Comparison of ENCODE assay signal across 27 mouse cellular contexts in the genomic region with DNA sequence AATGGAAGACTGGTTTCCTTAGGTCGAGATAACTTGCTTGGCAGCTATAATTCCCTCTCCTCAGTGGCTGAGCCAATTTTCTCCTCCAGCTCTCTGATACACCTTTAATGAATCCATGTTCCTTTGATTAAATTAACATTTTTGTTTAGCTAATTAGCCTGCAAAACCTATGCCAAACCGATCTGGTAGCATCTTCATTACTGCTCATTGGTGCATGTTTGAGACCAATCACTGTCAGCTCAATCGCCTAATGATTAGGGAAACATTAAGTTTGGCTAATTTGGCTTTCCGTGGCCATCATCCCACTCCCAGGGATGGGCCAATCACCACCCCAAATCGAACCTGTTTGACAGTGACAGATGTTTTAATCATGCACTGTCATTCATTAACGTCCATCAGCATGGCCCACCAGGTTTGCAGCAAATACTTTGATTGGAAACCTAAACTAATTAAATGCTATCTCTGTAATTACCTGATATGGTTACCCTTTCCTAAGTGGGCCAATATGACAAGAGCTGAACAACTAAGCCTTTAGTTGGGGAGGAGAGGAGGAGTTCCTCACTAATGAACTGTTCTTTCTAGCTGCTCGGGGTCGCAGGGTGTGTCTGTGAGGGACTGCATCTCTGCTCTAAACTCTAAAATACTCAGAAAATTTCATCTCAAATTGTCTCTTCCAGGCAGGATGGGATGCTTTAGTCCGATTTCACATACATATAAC.
DNase-seq lines count a peak whose midpoint lies in the region; ATAC-seq lines count a peak whose summit lies in the region.
"Had no signal": no experiment of that assay in that cellular context is flagged by ENCODE, and none has a peak within 500 bp of the region (broad histone marks: within the 10 kb centered on the region; RNA-seq: fewer than 3 reads in every experiment).

No protein-coding gene starts in this region.

- H3K36me3 ChIP-seq in midbrain, embryonic 11.5 days (ENCODE audit: control insufficient read depth, insufficient read depth, low read length): no peaks in the 10 kb centered on the region
- no peaks in the 10 kb centered on the region for H3K36me3 ChIP-seq in midbrain, embryonic 16.5 days (ENCODE audit: control insufficient read depth, insufficient read depth, low read length)
- no peaks in the 10 kb centered on the region for H3K36me3 ChIP-seq in forebrain, embryonic 15.5 days
- H3K36me3 ChIP-seq in hindbrain, embryonic 16.5 days (ENCODE audit: control insufficient read depth, insufficient read depth, low read length): no peaks in the 10 kb centered on the region
- H3K36me3 ChIP-seq: heart, embryonic 12.5 days; limb, embryonic 13.5 days; lung, embryonic 15.5 days; neural tube, embryonic 12.5 days; stomach, embryonic 15.5 days had no signal

- H3K27ac ChIP-seq in midbrain, embryonic 11.5 days (ENCODE audit: low read depth, low read length): no peak overlapping the region
- no peak overlapping the region for H3K27ac ChIP-seq in midbrain, embryonic 16.5 days (ENCODE audit: low read length)
- no peak overlapping the region for H3K27ac ChIP-seq in forebrain, embryonic 15.5 days (replicated peaks)
- no peak overlapping the region for H3K27ac ChIP-seq in hindbrain, embryonic 16.5 days (ENCODE audit: low read depth, low read length)
- H3K27ac ChIP-seq: gastrocnemius, adult 2 months; limb, embryonic 13.5 days; liver, embryonic 14.5 days; lung, embryonic 15.5 days; neural tube, embryonic 12.5 days; stomach, embryonic 15.5 days had no signal

- H3K4me3 ChIP-seq in midbrain, embryonic 11.5 days (ENCODE audit: low read depth, low read length): no peak overlapping the region
- H3K4me3 ChIP-seq in midbrain, embryonic 16.5 days (ENCODE audit: low read depth, low read length): no peak overlapping the region
- no peak overlapping the region for H3K4me3 ChIP-seq in forebrain, embryonic 15.5 days
- H3K4me3 ChIP-seq in hindbrain, embryonic 16.5 days (ENCODE audit: low read length): no peak overlapping the region
- H3K4me3 ChIP-seq: gastrocnemius, adult 2 months; heart, embryonic 12.5 days; limb, embryonic 13.5 days; lung, embryonic 15.5 days; neural tube, embryonic 12.5 days; stomach, embryonic 15.5 days had no signal

- no peaks in the 10 kb centered on the region for H3K4me1 ChIP-seq in midbrain, embryonic 11.5 days (ENCODE audit: control insufficient read depth, insufficient read depth, low read length)
- H3K4me1 ChIP-seq in midbrain, embryonic 16.5 days (ENCODE audit: control insufficient read depth, insufficient read depth, low read length): no peaks in the 10 kb centered on the region
- H3K4me1 ChIP-seq in forebrain, embryonic 15.5 days: no peaks in the 10 kb centered on the region
- H3K4me1 ChIP-seq in hindbrain, embryonic 16.5 days (ENCODE audit: control insufficient read depth, insufficient read depth, low read depth, low read length): no peaks in the 10 kb centered on the region
- H3K4me1 ChIP-seq: heart, embryonic 12.5 days; limb, embryonic 13.5 days; lung, embryonic 15.5 days; neural tube, embryonic 12.5 days; stomach, embryonic 15.5 days had no signal

- no peaks in the 10 kb centered on the region for H3K9me3 ChIP-seq in midbrain, embryonic 11.5 days (ENCODE audit: control insufficient read depth, low read length)
- no peaks in the 10 kb centered on the region for H3K9me3 ChIP-seq in midbrain, embryonic 16.5 days (replicated peaks; ENCODE audit: control insufficient read depth, low read length, poor library complexity, severe bottlenecking)
- no peaks in the 10 kb centered on the region for H3K9me3 ChIP-seq in forebrain, embryonic 15.5 days
- no peaks in the 10 kb centered on the region for H3K9me3 ChIP-seq in hindbrain, embryonic 16.5 days (ENCODE audit: control insufficient read depth, low read length)
- H3K9me3 ChIP-seq: heart, embryonic 12.5 days; limb, embryonic 13.5 days; lung, embryonic 15.5 days; neural tube, embryonic 12.5 days; stomach, embryonic 15.5 days had no signal

- intact Hi-C loops in left cerebral cortex, postnatal 36 days (cut with DNase I): no loop called here

- 84% methylated on average over 9 of the region's 9 CpGs for WGBS in midbrain, embryonic 11.5 days
- whole genome bisulfite sequencing in midbrain, embryonic 16.5 days: 73% methylated on average over 9 of the region's 9 CpGs
- WGBS in forebrain, embryonic 15.5 days: 36% methylated on average over 9 of the region's 9 CpGs
- 62% methylated on average over 9 of the region's 9 CpGs for WGBS in hindbrain, embryonic 16.5 days

- no peaks in the 10 kb centered on the region for H3K27me3 ChIP-seq in midbrain, embryonic 11.5 days (ENCODE audit: control insufficient read depth, insufficient read depth, low read length)
- H3K27me3 ChIP-seq in midbrain, embryonic 16.5 days (ENCODE audit: control insufficient read depth, insufficient read depth, low read depth, low read length): no peaks in the 10 kb centered on the region
- no peaks in the 10 kb centered on the region for H3K27me3 ChIP-seq in forebrain, embryonic 15.5 days
- H3K27me3 ChIP-seq in hindbrain, embryonic 16.5 days (replicated peaks; ENCODE audit: control insufficient read depth, insufficient read depth, low read length): no peaks in the 10 kb centered on the region
- H3K27me3 ChIP-seq: CH12.LX; heart, embryonic 12.5 days; limb, embryonic 13.5 days; lung, embryonic 15.5 days; neural tube, embryonic 12.5 days; stomach, embryonic 15.5 days had no signal

- H3K4me2 ChIP-seq in midbrain, embryonic 11.5 days: no peak overlapping the region
- H3K4me2 ChIP-seq in midbrain, embryonic 16.5 days (ENCODE audit: low read length): no peak overlapping the region
- H3K4me2 ChIP-seq in forebrain, embryonic 15.5 days (replicated peaks): no peak overlapping the region
- no peak overlapping the region for H3K4me2 ChIP-seq in hindbrain, embryonic 16.5 days (ENCODE audit: low read length)
- H3K4me2 ChIP-seq: heart, embryonic 12.5 days; limb, embryonic 13.5 days; lung, embryonic 15.5 days; neural tube, embryonic 12.5 days; stomach, embryonic 15.5 days had no signal

- no peak for ATAC-seq in midbrain, embryonic 11.5 days (ENCODE audit: low FRiP score)
- no peak for ATAC-seq in midbrain, embryonic 16.5 days
- peak; percentile 83 for ATAC-seq in forebrain, embryonic 15.5 days (replicated peaks)
- ATAC-seq in hindbrain, embryonic 16.5 days: peak; percentile 56; the same call in 1 of the 2 replicates
- ATAC-seq: inflammation-experienced regulatory T-cells, adult 6 months had no signal

- DNase-seq in midbrain, embryonic 11.5 days (ENCODE audit: low spot score, missing footprints): peak; percentile 65
- peak; percentile 50 for DNase-seq in retina, postnatal 1 day
- DNase-seq in left cerebral cortex, postnatal 36 days (ENCODE audit: low spot score in 2 of 2): no peak
- DNase-seq in liver: no peak
- DNase-seq: adrenal gland, postnatal 36 days; cerebellum, adult 18-20 months; cerebellum, postnatal 36 days; gastrocnemius, adult 2 months; heart, adult 11 months; heart, postnatal 14 days; kidney, adult 9 months; kidney, postnatal 36 days; layer of hippocampus, adult 9-11 months; right cerebral cortex, postnatal 14 days; spleen, adult 18-20 months; thymus, adult 2 months had no signal

- H3K9ac ChIP-seq in midbrain, embryonic 11.5 days (ENCODE audit: low read length): no peak overlapping the region
- H3K9ac ChIP-seq in midbrain, embryonic 16.5 days (ENCODE audit: low read depth, low read length): no peak overlapping the region
- H3K9ac ChIP-seq in forebrain, embryonic 15.5 days (replicated peaks): no peak overlapping the region
- no peak overlapping the region for H3K9ac ChIP-seq in hindbrain, embryonic 16.5 days (ENCODE audit: low read depth, low read length)
- H3K9ac ChIP-seq: heart, embryonic 12.5 days; limb, embryonic 13.5 days; liver, embryonic 14.5 days; lung, embryonic 15.5 days; neural tube, embryonic 12.5 days; stomach, embryonic 15.5 days had no signal

Comparison
In these comparisons a context has a peak if more than half of its experiments do, and no peak if none do; other contexts are left out.
1. ATAC-seq: peak in forebrain, embryonic 15.5 days (single experiment) and hindbrain, embryonic 16.5 days (single experiment); none in midbrain, embryonic 11.5 days (single experiment) and midbrain, embryonic 16.5 days (single experiment).
2. DNase-seq: peak in midbrain, embryonic 11.5 days (single experiment) and retina, postnatal 1 day (single experiment); none in left cerebral cortex, postnatal 36 days (0 of 2) and liver (single experiment).